Mouse (Mus musculus): ENCODE data around the gene Zfp398.

GRCm38 (mm10) chr6:47805520-47805919 is 29.9 kb upstream of the Zfp398 start:
- TF ChIP-seq CTCF (IDR thresholded peaks at IDR 0.05; ENCODE audit: borderline replicate concordance, control insufficient read depth, extremely low read depth, insufficient read depth, low read length, poor library complexity) (no peak), POLR2A (IDR thresholded peaks at IDR 0.05; ENCODE audit: control insufficient read depth, extremely low read depth, insufficient read depth, low read length, poor library complexity) (no peak)

Measured in thymus, adult 2 months (tissue).